Mouse (Mus musculus): ENCODE results near the gene P2ry10. TPM values are rescaled to one million over a fixed set of nuclear protein-coding genes. Genes with fewer than 3 reads are reported as not detected.

The P2ry10 gene
- total and polyA plus RNA-seq, 3 experiments: not detected

DNA sequence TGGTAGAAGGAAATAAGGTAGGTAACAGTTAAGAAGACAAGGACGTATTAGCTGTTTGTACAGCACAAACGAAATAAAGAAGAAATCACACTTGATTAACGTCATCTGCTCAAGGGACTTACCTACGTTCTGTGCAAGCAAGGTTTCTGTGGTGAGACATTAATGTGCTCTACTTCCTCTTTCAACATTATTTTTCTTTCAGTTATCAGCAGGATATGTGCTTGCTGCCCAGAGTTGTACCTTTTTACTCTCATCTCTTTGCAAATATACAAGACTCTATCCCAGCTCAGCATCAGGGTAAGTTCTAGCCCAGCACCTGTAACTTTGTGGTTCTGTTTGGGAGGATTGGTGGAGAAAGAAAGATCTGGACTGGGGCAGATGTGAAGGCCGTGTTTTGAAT is 839 bp downstream of the P2ry10 start:
- TF ChIP-seq TBP (IDR thresholded peaks at IDR 0.05; ENCODE audit: low read depth, low read length) (no peak), E2F4 (IDR thresholded peaks at IDR 0.05; ENCODE audit: borderline replicate concordance, low read depth, low read length) (no peak), GATA1 (IDR thresholded peaks at IDR 0.05; ENCODE audit: low read depth, low read length) (no peak), POLR2AphosphoS2 (IDR thresholded peaks at IDR 0.05; ENCODE audit: low read length) (no peak), RCOR1 (IDR thresholded peaks at IDR 0.05; ENCODE audit: low read depth, low read length) (no peak), ETS1 (IDR thresholded peaks at IDR 0.05; ENCODE audit: low read depth, low read length) (no peak), MAX (IDR thresholded peaks at IDR 0.05; ENCODE audit: low read length) (no peak), RAD21 (IDR thresholded peaks at IDR 0.05; ENCODE audit: low read depth, low read length) (no peak)
- no peak overlapping the region for H3K4me3 ChIP-seq (ENCODE audit: control insufficient read depth in 1 of 2, insufficient read depth in 1 of 2, low read depth in 2 of 2, low read length in 2 of 2)
- H3K36me3 ChIP-seq (ENCODE audit: control insufficient read depth in 1 of 2, insufficient read depth in 2 of 2, low read length in 2 of 2): no peaks in the 10 kb centered on the region
- H3K4me1 ChIP-seq (ENCODE audit: control insufficient read depth in 1 of 2, insufficient read depth in 2 of 2, low read length in 2 of 2): no peaks in the 10 kb centered on the region
- no peak overlapping the region for H3K9ac ChIP-seq (ENCODE audit: control insufficient read depth, low read depth, low read length, poor library complexity, severe bottlenecking)
- no peak overlapping the region for H3K27ac ChIP-seq (ENCODE audit: control insufficient read depth, low read depth, low read length)
- peak; percentile 24 for DNase-seq (ENCODE audit: low read depth, low spot score)
- H3K9me3 ChIP-seq (replicated peaks; ENCODE audit: insufficient read depth, low read length): no peaks in the 10 kb centered on the region
- H3K27me3 ChIP-seq (ENCODE audit: control insufficient read depth in 1 of 2, insufficient read depth in 2 of 2, low read length in 2 of 2): no peaks in the 10 kb centered on the region
- no peaks in the 10 kb centered on the region for H3K79me2 ChIP-seq (ENCODE audit: control insufficient read depth, insufficient read depth, low read length, poor library complexity)

DNA sequence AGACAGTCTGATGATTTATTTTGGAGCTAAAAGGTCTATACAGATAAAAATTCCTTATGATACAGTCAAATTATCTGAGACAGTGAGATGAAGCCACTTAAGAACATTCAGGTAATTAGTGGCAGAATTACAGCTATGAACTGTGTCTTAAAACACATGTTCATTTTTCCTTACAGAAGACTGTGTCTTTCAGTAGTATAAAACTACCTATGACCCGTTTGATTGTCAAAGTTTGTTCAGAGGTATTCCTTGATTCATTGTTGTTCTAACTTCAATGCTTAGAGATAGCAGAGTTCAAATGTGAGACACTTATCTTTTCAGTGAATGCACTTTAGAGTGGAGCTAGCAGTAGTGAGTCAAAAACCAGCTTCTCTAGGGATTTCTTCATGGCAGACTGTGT is 1.6 kb downstream of the P2ry10 start:
- Histone ChIP-seq H3K36me3 (ENCODE audit: control insufficient read depth in 1 of 2, insufficient read depth in 2 of 2, low read length in 2 of 2) (no peaks in the 10 kb centered on the region), H3K9me3 (replicated peaks; ENCODE audit: insufficient read depth, low read length) (no peaks in the 10 kb centered on the region), H3K4me3 (ENCODE audit: control insufficient read depth in 1 of 2, insufficient read depth in 1 of 2, low read depth in 2 of 2, low read length in 2 of 2) (no peak overlapping the region), H3K79me2 (ENCODE audit: control insufficient read depth, insufficient read depth, low read length, poor library complexity) (no peaks in the 10 kb centered on the region), H3K9ac (ENCODE audit: control insufficient read depth, low read depth, low read length, poor library complexity, severe bottlenecking) (no peak overlapping the region), H3K27ac (ENCODE audit: control insufficient read depth, low read depth, low read length) (no peak overlapping the region), H3K4me1 (ENCODE audit: control insufficient read depth in 1 of 2, insufficient read depth in 2 of 2, low read length in 2 of 2) (no peaks in the 10 kb centered on the region), H3K27me3 (ENCODE audit: control insufficient read depth in 1 of 2, insufficient read depth in 2 of 2, low read length in 2 of 2) (no peaks in the 10 kb centered on the region)
- TF ChIP-seq POLR2A (IDR thresholded peaks at IDR 0.05; ENCODE audit: control insufficient read depth in 1 of 2, insufficient read depth in 1 of 2, low read depth in 1 of 2, low read length in 2 of 2, poor library complexity in 1 of 2) (no peak), ZMIZ1 (IDR thresholded peaks at IDR 0.05; ENCODE audit: low read depth, low read length) (no peak), CTCF (IDR thresholded peaks at IDR 0.05 in 2 of 3, conservative IDR thresholded peaks at IDR 0.05 in 1 of 3; ENCODE audit: control insufficient read depth in 1 of 3, insufficient read depth in 1 of 3, low read depth in 2 of 3, low read length in 3 of 3, poor library complexity in 1 of 3, severe bottlenecking in 1 of 3) (no peak), HCFC1 (IDR thresholded peaks at IDR 0.05; ENCODE audit: low read depth, low read length) (no peak), E2F4 (IDR thresholded peaks at IDR 0.05; ENCODE audit: borderline replicate concordance, low read depth, low read length) (no peak), MAX (IDR thresholded peaks at IDR 0.05; ENCODE audit: low read length) (no peak), GATA1 (IDR thresholded peaks at IDR 0.05; ENCODE audit: low read depth, low read length) (no peak), SIN3A (IDR thresholded peaks at IDR 0.05; ENCODE audit: low read length) (no peak), CHD2 (IDR thresholded peaks at IDR 0.05; ENCODE audit: low read length) (no peak), POLR2AphosphoS5 (IDR thresholded peaks at IDR 0.05; ENCODE audit: borderline replicate concordance, low read depth, low read length) (no peak), CHD1 (IDR thresholded peaks at IDR 0.05; ENCODE audit: low read depth, low read length) (no peak), MAFK (IDR thresholded peaks at IDR 0.05; ENCODE audit: borderline replicate concordance, low read depth, low read length) (no peak), EP300 (IDR thresholded peaks at IDR 0.05; ENCODE audit: low read depth in 1 of 2, low read length in 2 of 2) (no peak), NELFE (IDR thresholded peaks at IDR 0.05; ENCODE audit: low read depth, low read length) (no peak), MYB (IDR thresholded peaks at IDR 0.05; ENCODE audit: low read depth, low read length) (no peak), TAL1 (IDR thresholded peaks at IDR 0.05; ENCODE audit: low read length) (no peak)
- no peak for DNase-seq (ENCODE audit: low read depth, low spot score)

All from MEL (cell line).